Mouse (Mus musculus) right cerebral cortex, adult 18-20 months (tissue): Measurements from ENCODE around the gene Zfp91.
"Not testable (repeated sequence)": the region's sequence is repeated elsewhere in the genome, so short reads cannot be mapped to it uniquely, and the experiment has no call there.

Experiments used
- DNase-seq: peaks from one replicate; pipeline ENCODE4 v3.0.0; 2022; ENCODE audit warnings: mixed read lengths

The Zfp91 gene

GRCm38 (mm10) chr19:12792374-12792773 is 3.6 kb downstream of the Zfp91 start:
- no peak for DNase-seq

DNA sequence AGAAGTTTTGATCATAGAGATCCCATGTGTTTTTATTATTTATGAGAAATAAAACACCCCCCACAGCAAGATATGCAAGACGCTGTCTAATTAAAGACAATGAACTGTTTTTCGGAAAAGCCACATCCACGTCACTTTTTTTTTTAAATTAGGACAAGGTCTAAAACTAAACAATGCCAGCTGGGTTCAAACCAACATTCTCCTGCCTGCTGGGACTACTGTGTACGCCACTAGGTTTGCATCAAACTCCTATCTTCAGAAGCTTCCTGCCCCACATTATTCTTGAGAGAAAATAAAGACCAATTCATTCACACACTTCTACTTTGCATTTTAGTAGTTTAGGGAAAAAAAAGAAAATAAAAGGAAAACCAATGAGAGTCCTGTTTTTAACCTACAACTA is 8.2 kb downstream of the Zfp91 start:
- no peak for DNase-seq

DNA sequence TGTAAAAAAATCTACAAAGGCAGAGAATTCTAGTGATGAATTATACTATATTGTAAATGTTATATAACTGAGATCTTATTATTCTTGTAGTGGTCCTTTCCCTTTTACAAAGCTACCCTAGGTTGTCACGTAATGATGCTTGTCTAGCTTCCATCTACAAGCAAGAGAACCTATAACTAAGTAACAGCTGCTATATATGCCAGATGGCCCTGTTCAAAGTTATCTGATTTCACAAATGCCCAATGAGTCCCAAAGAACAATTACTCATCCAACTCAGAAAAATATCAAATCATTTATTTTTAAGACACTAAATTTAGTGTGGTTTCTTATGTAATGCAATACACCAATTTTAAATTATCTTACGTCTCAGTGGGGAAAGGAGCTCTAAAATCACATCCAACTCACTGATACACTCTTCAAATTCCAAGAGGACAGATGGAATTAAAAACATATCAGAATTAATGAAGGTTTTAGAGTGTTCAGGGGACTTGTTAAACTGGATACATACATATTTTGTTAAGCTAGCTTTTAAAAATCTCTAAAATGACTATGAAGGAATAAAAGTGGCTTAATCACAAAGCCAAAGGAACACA is 9.0 kb downstream of the Zfp91 start:
- DNase-seq = no peak

DNA sequence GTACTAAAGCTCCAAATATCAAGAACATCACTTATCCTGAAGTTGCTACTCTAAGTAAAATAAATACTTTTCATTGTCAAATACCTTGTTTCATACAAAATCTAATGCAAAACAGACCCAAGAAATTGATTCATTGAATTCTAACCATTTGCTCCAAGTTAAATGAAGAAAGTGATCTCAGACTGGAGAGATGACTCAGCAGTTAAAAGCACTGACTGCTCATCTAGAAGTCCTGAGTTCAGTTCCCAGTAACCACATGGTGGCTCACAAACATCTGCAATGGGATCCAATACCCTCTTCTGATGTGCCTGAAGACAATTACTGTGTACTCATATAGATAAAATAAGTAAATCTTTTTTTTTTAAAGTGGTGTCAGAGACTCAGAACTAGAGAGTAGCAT is 15.5 kb downstream of the Zfp91 start:
- DNase-seq = no peak

DNA sequence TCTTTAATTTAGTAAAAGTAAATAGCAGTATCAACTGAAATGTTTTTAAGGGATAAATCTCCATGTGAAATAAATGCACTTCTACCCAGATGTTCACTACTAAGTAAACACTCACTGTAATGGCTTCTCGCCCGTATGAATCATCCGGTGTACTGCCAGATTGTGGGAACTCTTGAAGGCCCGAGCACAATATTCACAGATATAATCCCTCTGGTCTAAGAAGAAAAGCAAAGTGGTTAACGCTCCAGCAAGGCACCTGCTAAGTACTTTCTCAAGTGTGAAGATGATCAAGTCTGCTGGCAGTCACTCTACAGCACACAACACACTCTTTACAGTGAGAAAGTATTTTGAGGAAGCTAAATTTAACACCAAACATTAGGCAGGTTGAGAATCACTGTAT is 25.0 kb downstream of the Zfp91 start:
- DNase-seq = no peak

DNA sequence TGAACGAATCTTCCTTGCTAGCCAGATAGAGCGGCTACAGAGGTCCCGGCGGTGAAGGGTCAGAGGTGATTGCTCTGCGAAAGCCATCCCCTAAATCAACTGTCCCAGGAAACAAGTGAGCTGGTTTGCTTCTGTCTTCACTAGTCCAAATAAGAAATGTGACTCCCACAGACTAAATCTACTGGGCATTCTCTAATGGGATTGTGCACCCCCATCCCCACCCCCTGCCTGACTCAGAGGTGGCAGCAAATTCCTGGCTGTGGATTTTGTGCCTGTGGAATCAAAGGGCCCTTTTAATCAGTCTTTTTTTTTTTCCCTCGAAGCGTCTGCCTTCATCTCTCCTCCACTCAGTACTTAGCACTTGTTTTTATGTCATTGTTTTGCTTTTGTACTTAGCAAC is 30.6 kb downstream of the Zfp91 start, which contains the start of gene Cntf:
Gene Cntf (minus strand): TSS at position 325 of the 400 bp plus-strand sequence.
- DNase-seq = no peak

DNA sequence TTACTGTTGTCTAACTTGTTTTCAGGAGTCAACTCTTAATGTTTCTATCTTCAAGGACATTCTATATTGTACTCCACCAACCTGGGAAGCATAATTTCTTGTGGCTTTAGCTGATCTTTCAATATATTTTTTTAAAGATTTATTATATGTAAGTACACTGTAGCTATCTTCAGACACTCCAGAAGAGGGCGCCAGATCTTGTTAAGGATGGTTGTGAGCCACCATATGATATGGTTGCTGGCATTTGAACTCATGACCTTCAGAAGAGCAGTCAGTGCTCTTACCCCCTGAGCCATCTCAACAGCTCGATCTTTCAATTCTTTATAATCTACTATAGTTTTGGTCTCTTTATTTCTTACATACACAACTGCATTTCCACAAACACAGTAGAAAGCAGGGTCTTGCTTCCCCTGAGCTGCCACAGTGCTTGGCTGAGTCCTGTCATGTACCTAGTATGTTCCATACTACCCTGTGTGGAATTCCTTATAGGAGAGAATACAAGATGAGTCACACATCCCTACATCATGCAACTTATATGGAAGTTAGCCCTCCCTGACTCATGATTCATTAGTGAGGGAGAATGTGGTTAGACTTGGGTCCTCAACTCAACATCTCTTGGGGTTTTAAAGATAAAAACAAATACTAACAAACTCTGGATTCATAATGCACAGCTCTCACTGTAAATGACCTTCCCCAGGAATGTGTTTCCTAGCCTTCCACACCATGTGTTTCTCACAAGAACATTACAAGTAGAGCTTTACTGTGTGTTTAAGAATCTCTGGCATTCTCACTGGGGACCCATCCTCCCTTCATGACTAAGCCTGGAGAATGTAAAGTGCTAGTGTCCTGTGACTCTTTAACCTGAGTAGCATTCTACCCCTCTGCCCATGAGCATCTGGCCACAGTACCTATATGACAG is 33.5 kb downstream of the Zfp91 start:
- no peak for DNase-seq

GRCm38 (mm10) chr19:12759656-12760055 is 36.3 kb downstream of the Zfp91 start:
- DNase-seq = peak; percentile 43

- no peak for DNase-seq
Observed at GRCm38 (mm10) chr19:12758936-12759478, 36.9 kb downstream of the Zfp91 start.

GRCm38 (mm10) chr19:12756286-12756685 is 39.6 kb downstream of the Zfp91 start:
- no peak for DNase-seq

DNA sequence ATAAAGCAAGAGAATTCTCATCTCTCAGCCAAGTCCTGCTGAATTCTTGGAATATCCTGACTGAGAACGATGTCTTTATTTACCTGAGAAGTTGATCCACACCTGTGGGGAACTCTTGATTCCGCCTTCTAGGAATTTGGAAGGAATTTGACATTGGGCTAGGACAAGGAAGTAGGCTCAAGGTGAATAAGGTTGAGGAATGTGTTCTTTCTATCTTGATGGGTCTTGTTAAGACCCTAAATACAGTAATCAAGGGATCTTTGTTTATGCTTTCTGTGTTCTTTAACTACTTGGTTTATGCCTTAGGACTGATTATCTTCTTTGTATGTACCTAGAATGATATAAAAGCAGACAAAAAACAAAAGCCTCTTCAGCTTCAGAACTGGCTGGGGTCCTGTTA is 64.0 kb downstream of the Zfp91 start:
- no peak for DNase-seq

GRCm38 (mm10) chr19:12731036-12731435 is 64.9 kb downstream of the Zfp91 start:
- no peak for DNase-seq

GRCm38 (mm10) chr19:12725851-12726250 is 70.1 kb downstream of the Zfp91 start:
- no peak for DNase-seq

DNA sequence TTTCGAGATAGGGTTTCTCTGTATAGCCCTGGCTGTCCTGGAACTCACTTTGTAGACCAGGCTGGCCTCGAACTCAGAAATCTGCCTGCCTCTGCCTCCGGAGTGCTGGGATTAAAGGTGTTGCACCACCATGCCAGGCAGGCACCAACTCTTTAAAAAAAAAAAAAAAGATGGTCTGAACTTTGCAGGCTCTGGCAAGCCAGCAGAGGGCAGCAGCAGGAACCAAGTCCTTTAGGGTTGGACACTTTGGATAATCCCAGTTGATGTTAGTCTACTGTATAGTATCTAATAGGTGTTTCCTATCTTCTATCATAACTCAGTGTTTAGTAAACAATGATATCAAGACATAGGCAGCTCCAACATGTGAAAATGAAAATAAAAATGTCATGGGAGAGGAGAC is 73.6 kb downstream of the Zfp91 start:
- DNase-seq = peak; percentile 5

DNA sequence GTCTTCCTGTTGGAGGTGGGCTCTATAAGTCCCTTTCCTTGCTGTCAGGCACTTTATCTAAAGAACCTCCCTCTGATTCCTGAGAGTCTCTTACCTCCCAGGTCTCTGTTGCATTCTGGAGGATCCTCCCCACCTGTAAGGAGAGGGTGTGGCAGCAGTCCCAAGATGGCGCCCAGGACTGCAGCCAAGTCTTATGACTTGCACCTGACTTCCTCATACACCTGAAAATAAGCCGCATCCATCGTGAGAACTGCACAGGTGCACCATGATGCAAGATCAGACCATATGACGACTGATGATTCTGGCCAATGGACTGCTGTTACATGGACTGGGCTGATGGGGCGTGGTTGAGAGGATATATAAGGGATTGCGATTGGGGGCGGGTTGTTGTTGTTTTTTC is 74.3 kb downstream of the Zfp91 start:
- DNase-seq = not testable (repeated sequence)

- DNase-seq = not testable (repeated sequence)
Observed at GRCm38 (mm10) chr19:12720919-12721318, 75.0 kb downstream of the Zfp91 start.

- no peak for DNase-seq
Observed at GRCm38 (mm10) chr19:12720463-12720862, 75.5 kb downstream of the Zfp91 start.

- DNase-seq = no peak
Observed at GRCm38 (mm10) chr19:12719189-12719588, 76.7 kb downstream of the Zfp91 start.
